Mouse (Mus musculus): ENCODE data around the gene Msl1.
"Not testable (repeated sequence)": the region's sequence is repeated elsewhere in the genome, so short reads cannot be mapped to it uniquely, and the experiment has no call there.

GRCm38 (mm10) chr11:98826071-98826470 lies 30.8 kb downstream of the Msl1 start:
- not testable (repeated sequence) for TF ChIP-seq CTCF (IDR thresholded peaks at IDR 0.05; ENCODE audit: borderline replicate concordance, insufficient read depth, low read depth, low read length); POLR2A (IDR thresholded peaks at IDR 0.05; ENCODE audit: borderline replicate concordance, insufficient read depth, low read length)
